Mouse (Mus musculus) adrenal gland, postnatal 14 days (tissue): ENCODE results near the gene Gemin4. TPM values are rescaled to one million over a fixed set of nuclear protein-coding genes. Genes with fewer than 3 reads are reported as not detected.

Experiments
- total RNA-seq: library from RNA; stranded (reverse); gene quantifications from 2 replicates; pipeline ENCODE4 v1.2.3, GENCODE M21; 2021

Gene Gemin4
- total RNA-seq, 1 experiment from 2014 or later: 6.0 TPM

Other genes with a start within 250 kb of the Gemin4 start
- not detected in 2 replicates for gene 1700016K19Rik, start 217.8 kb downstream of the Gemin4 start, total RNA-seq
- 53.4 and 64.1 TPM in 2 replicates for gene Rflnb, start 189.9 kb downstream of the Gemin4 start, total RNA-seq
- gene Vps53, start 38.0 kb downstream of the Gemin4 start, total RNA-seq: 39.5 and 41.1 TPM in 2 replicates
- gene Fam57a, start 38.0 kb downstream of the Gemin4 start, total RNA-seq: 7.6 and 8.0 TPM in 2 replicates
- gene Dbil5, start 56 bp downstream of the Gemin4 start, total RNA-seq: 1.3 TPM in 1 of 2 replicates, not detected in the other
- 23.8 and 25.0 TPM in 2 replicates for gene Mrm3, start 26.1 kb upstream of the Gemin4 start, total RNA-seq
- gene Glod4, start 26.1 kb upstream of the Gemin4 start, total RNA-seq: 75.2 and 79.0 TPM in 2 replicates
- gene Nxn, start 181.5 kb upstream of the Gemin4 start, total RNA-seq: 20.0 and 26.2 TPM in 2 replicates
- gene Timm22, start 189.3 kb upstream of the Gemin4 start, total RNA-seq: 35.6 and 37.6 TPM in 2 replicates